Mouse (Mus musculus) small intestine, adult 2 months (tissue): ENCODE data around the gene Lta. TPM values are rescaled to one million over a fixed set of nuclear protein-coding genes. Genes with fewer than 3 reads are reported as not detected.
"Not testable (repeated sequence)": the region's sequence is repeated elsewhere in the genome, so short reads cannot be mapped to it uniquely, and the experiment has no call there.

ENCODE experiments used
- H3K27ac ChIP-seq: fragments of 200-500 bp; 2 replicates; pipeline ENCODE4 v1.5.1; 2012; ENCODE audit warnings: low read depth, low read length, control low read depth, inconsistent platforms; ENCODE audit not compliant: insufficient read depth
- H3K27me3 ChIP-seq: fragments of 200-500 bp; 2 replicates; pipeline ENCODE4 v1.6.1; 2012; ENCODE audit warnings: mild to moderate bottlenecking, moderate library complexity, low read length, inconsistent platforms; ENCODE audit not compliant: control insufficient read depth, insufficient read depth
- H3K36me3 ChIP-seq: fragments of 200-500 bp; 2 replicates; pipeline ENCODE4 v1.6.1; 2012; ENCODE audit warnings: mild to moderate bottlenecking, low read length, control low read depth, inconsistent platforms; ENCODE audit not compliant: control insufficient read depth, insufficient read depth
- H3K4me1 ChIP-seq: fragments of 200-500 bp; 2 replicates; pipeline ENCODE4 v1.6.1; 2012; ENCODE audit warnings: low read length, inconsistent platforms, mixed read lengths; ENCODE audit not compliant: control insufficient read depth, insufficient read depth, insufficient read length
- H3K4me3 ChIP-seq: fragments of 200-500 bp; 2 replicates; pipeline ENCODE4 v1.5.1; 2012; ENCODE audit warnings: low read depth, mild to moderate bottlenecking, control low read depth, inconsistent platforms, low read length, moderate library complexity
- CTCF ChIP-seq: fragments of 200-500 bp; IDR thresholded peaks from 2 replicates; pipeline ENCODE4 v1.5.1; 2012; ENCODE audit warnings: low read depth, mild to moderate bottlenecking, control low read depth, inconsistent platforms, low read length, moderate library complexity, mixed read lengths; ENCODE audit not compliant: insufficient replicate concordance, insufficient read length; ENCODE audit errors: extremely low read depth
- POLR2A ChIP-seq: fragments of 200-500 bp; IDR thresholded peaks from 2 replicates; pipeline ENCODE4 v1.6.1; 2012; ENCODE audit warnings: low read depth, mild to moderate bottlenecking, control low read depth, inconsistent platforms, low read length, moderate library complexity
- WGBS: fragments of 180-500 bp; shearing (Covaris S2); methylation state at CpG from one replicate; pipeline ENCODE4 v1.1.7; 2018; 5-methylcytosine and 5-hydroxymethylcytosine counted together
- polyA plus RNA-seq: library from polyadenylated mRNA; depleted of rRNA; stranded (reverse); fragments of >200 nt; gene quantifications from 2 replicates; pipeline ENCODE4 v1.2.3, GENCODE M21; 2012

The Lta gene
- polyA plus RNA-seq, 1 experiment = 0.66 TPM

DNA sequence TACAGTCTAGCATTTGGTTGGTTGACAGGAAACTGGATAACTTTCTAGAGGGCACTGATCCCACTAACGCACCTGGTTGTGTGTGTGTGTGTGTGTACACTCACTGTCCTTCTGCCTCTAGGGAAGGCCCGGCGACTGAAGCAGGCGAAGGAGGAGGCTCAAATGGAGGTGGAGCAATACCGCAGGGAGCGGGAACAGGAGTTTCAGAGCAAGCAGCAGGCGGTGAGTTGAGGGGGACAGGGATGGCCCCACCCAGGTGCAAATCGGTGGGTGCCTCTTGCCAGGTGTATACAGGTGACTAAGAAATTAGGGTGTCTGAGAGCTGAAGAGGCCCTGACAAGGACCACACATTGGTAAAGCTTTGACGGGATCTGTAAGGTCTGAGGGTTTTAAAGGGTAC lies 31.8 kb upstream of the Lta start:
- no peaks in the 10 kb centered on the region for H3K27me3 ChIP-seq
- no peak for TF ChIP-seq POLR2A
- TF ChIP-seq CTCF = no peak
- no peak overlapping the region for H3K4me3 ChIP-seq
- peaks cover 12% of the 10 kb centered on the region for H3K4me1 ChIP-seq
- H3K36me3 ChIP-seq = no peaks in the 10 kb centered on the region
- WGBS = 83% methylated on average over 9 of the region's 9 CpGs
- no peak overlapping the region for H3K27ac ChIP-seq

- peaks cover under 1% of the 10 kb centered on the region; the same call in 1 of the 2 replicates for H3K36me3 ChIP-seq
- peak overlapping the region; percentile 74 for H3K4me3 ChIP-seq
- peak overlapping the region; percentile 99 for H3K27ac ChIP-seq
- TF ChIP-seq CTCF (peak; percentile 96), POLR2A (no peak; the same call in 1 of the 2 replicates)
- H3K4me1 ChIP-seq = peaks cover 15% of the 10 kb centered on the region
- no peaks in the 10 kb centered on the region for H3K27me3 ChIP-seq
- 1% methylated on average over 18 of the region's 18 CpGs for WGBS
These were observed 31.2 kb upstream of the Lta start for GRCm38 (mm10) chr17:35236390-35236746.

GRCm38 (mm10) chr17:35235614-35236389 lies 30.7 kb upstream of the Lta start, which contains the start of gene Nfkbil1:
Gene Nfkbil1 (minus strand): TSS chr17:35235792.
- H3K27me3 ChIP-seq = no peaks in the 10 kb centered on the region
- H3K4me1 ChIP-seq = peaks cover 15% of the 10 kb centered on the region
- H3K4me3 ChIP-seq = peak within 1 kb of the TSS; percentile 92
- TF ChIP-seq CTCF (no peak), POLR2A (peak; percentile 71)
- peak within 1 kb of the TSS; percentile 99 for H3K27ac ChIP-seq
- under 1% methylated on average over 35 of the region's 35 CpGs for WGBS
- peaks cover 6% of the 10 kb centered on the region; the same call in 1 of the 2 replicates for H3K36me3 ChIP-seq

GRCm38 (mm10) chr17:35234903-35235302 lies 29.8 kb upstream of the Lta start:
- H3K36me3 ChIP-seq = peaks cover 8% of the 10 kb centered on the region
- H3K27me3 ChIP-seq = no peaks in the 10 kb centered on the region
- peak overlapping the region; percentile 97 for H3K27ac ChIP-seq
- H3K4me1 ChIP-seq = peaks cover 9% of the 10 kb centered on the region
- WGBS = 6% methylated on average over 31 of the region's 31 CpGs
- TF ChIP-seq POLR2A (no peak), CTCF (no peak)
- peak overlapping the region; percentile 92 for H3K4me3 ChIP-seq

DNA sequence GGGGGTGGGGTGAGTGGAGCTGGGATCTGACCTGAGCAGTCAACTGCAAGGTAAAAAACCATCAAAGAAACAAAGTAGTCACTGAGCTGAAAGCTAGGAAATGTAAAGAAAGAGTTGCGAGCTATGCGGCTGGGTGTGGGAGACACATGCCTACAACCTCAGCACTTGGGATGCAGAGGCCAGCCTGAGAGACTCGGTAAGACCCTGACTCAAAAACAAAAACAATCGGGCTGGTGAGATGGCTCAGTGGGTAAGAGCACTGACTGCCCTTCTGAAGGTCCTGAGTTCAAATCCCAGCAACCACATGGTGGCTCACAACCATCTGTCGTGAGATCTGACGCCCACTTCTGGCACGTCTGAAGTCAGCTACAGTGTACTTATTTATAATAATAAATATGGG lies 28.9 kb upstream of the Lta start:
- Histone ChIP-seq H3K27ac (peak overlapping the region; percentile 86), H3K4me3 (peak overlapping the region; percentile 26; the same call in 1 of the 2 replicates), H3K36me3 (peaks cover 16% of the 10 kb centered on the region)
- WGBS = 51% methylated on average over 7 of the region's 7 CpGs
- H3K4me1 ChIP-seq, H3K27me3 ChIP-seq: not testable (repeated sequence)

- peak within 1 kb of the TSS; percentile 26 for H3K4me3 ChIP-seq
- H3K27me3 ChIP-seq = no peaks in the 10 kb centered on the region
- TF ChIP-seq POLR2A = no peak
- no peak; the same call in 1 of the 2 replicates for TF ChIP-seq CTCF
- WGBS = 28% methylated on average over 18 of the region's 18 CpGs
- H3K4me1 ChIP-seq = peaks cover 9% of the 10 kb centered on the region
- H3K36me3 ChIP-seq = peaks cover 19% of the 10 kb centered on the region
- H3K27ac ChIP-seq = peak within 1 kb of the TSS; percentile 86
These were observed 28.2 kb upstream of the Lta start, which contains the start of gene Atp6v1g2 for GRCm38 (mm10) chr17:35233114-35233980. Gene Atp6v1g2 (plus strand): TSS chr17:35233660.

GRCm38 (mm10) chr17:35232659-35233058 lies 27.5 kb upstream of the Lta start:
- Histone ChIP-seq H3K4me3 (no peak overlapping the region), H3K36me3 (peaks cover 22% of the 10 kb centered on the region), H3K4me1 (peaks cover 9% of the 10 kb centered on the region), H3K27ac (peak overlapping the region; percentile 86), H3K27me3 (no peaks in the 10 kb centered on the region)
- no peak for TF ChIP-seq POLR2A
- no peak for TF ChIP-seq CTCF
- 64% methylated on average over 5 of the region's 5 CpGs for WGBS
